Mouse (Mus musculus): ENCODE results near the gene Acot3. TPM values are rescaled to one million over a fixed set of nuclear protein-coding genes. Genes with fewer than 3 reads are reported as not detected.
"Not testable (repeated sequence)": the region's sequence is repeated elsewhere in the genome, so short reads cannot be mapped to it uniquely, and the experiment has no call there.

Gene Acot3
- total RNA-seq (2014; rRNA removed) (0.69 and 3.1 TPM in 2 replicates), polyA plus RNA-seq (2015; fragmentation: Nextera tagmentation; extraction: Ambion mirVana) (0.98 and 1.2 TPM in 2 replicates)

GRCm38 (mm10) chr12:84051937-84052474, at the start of gene Acot3:
Gene Acot3, plus strand, starts transcription at chr12:84052144.
- H3K27me3 ChIP-seq (ENCODE audit: insufficient read depth, low read length), result no peaks in the 10 kb centered on the region; the same call in 1 of the 2 replicates
- no peaks in the 10 kb centered on the region for H3K4me1 ChIP-seq (ENCODE audit: insufficient read depth)
- H3K36me3 ChIP-seq (ENCODE audit: insufficient read depth), result no peaks in the 10 kb centered on the region
- no peak for TF ChIP-seq CTCF (IDR thresholded peaks at IDR 0.05; ENCODE audit: low read depth)
- H3K4me3 ChIP-seq (ENCODE audit: low read depth, low read length), result peak within 1 kb of the TSS; percentile 41; the same call in 1 of the 2 replicates
- no peak within 1 kb of the TSS for H3K27ac ChIP-seq (ENCODE audit: low read depth, low read length)
- 0 out of 2 replicates have a peak, but pooled peaks cover 4% of the 10 kb centered on the region for H3K9me3 ChIP-seq (ENCODE audit: low read length)
- 89% methylated on average over 5 of the region's 5 CpGs for WGBS
- H3K4me2 ChIP-seq (ENCODE audit: low read depth), result peak within 1 kb of the TSS; percentile 81
- DNase-seq, result no peak
- peak within 1 kb of the TSS; percentile 47; the same call in 1 of the 2 replicates for H3K9ac ChIP-seq
- no peak for ATAC-seq

GRCm38 (mm10) chr12:84003866-84004265, 48.1 kb upstream of the Acot3 start:
- H3K36me3 ChIP-seq (ENCODE audit: insufficient read depth), result no peaks in the 10 kb centered on the region
- no peak overlapping the region for H3K4me2 ChIP-seq (ENCODE audit: low read depth)
- H3K27ac ChIP-seq (ENCODE audit: low read depth, low read length), result no peak overlapping the region
- H3K9ac ChIP-seq, result no peak overlapping the region
- 88% methylated on average over 1 of the region's 1 CpGs for WGBS
- DNase-seq (no peak), ATAC-seq (no peak)
- no peaks in the 10 kb centered on the region for H3K9me3 ChIP-seq (ENCODE audit: low read length)
- H3K4me1 ChIP-seq (ENCODE audit: insufficient read depth), result 0 out of 2 replicates have a peak, but pooled peaks cover 2% of the 10 kb centered on the region
- no peaks in the 10 kb centered on the region for H3K27me3 ChIP-seq (ENCODE audit: insufficient read depth, low read length)
- no peak for TF ChIP-seq CTCF (IDR thresholded peaks at IDR 0.05; ENCODE audit: low read depth)
- no peak overlapping the region for H3K4me3 ChIP-seq (ENCODE audit: low read depth, low read length)

DNA sequence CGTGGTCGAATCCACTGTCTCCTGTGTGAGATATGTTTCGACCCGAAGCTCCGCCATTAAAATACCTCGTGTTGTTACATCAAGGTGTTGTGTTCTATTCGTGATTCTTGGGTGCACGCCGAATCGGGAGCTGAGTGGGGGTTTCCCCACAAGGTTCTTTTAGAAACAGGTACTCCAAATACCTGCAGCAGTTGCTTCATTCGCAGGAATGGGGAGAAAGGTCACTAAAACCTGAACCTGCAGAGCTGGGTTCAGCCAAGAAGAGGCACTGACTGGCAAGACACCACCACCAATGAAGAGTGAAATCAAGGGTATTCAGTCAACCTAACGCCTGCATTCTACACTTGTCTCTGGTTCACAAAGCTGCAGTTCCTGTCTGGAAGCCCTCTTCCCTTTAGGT, 43.7 kb upstream of the Acot3 start:
- Histone ChIP-seq H3K4me3 (ENCODE audit: low read depth, low read length) (no peak overlapping the region), H3K9me3 (ENCODE audit: low read length) (no peaks in the 10 kb centered on the region), H3K36me3 (ENCODE audit: insufficient read depth) (no peaks in the 10 kb centered on the region), H3K9ac (no peak overlapping the region), H3K27me3 (ENCODE audit: insufficient read depth, low read length) (no peaks in the 10 kb centered on the region), H3K4me2 (ENCODE audit: low read depth) (no peak overlapping the region), H3K27ac (ENCODE audit: low read depth, low read length) (peak overlapping the region; percentile 66), H3K4me1 (ENCODE audit: insufficient read depth) (peaks cover 16% of the 10 kb centered on the region)
- no peak for TF ChIP-seq CTCF (IDR thresholded peaks at IDR 0.05; ENCODE audit: low read depth)
- WGBS, result 87% methylated on average over 12 of the region's 12 CpGs
- ATAC-seq (no peak), DNase-seq (no peak)

- ATAC-seq (no peak), DNase-seq (no peak)
- peak overlapping the region; percentile 66 for H3K27ac ChIP-seq (ENCODE audit: low read depth, low read length)
- H3K4me1 ChIP-seq (ENCODE audit: insufficient read depth), result peaks cover 16% of the 10 kb centered on the region
- no peaks in the 10 kb centered on the region for H3K9me3 ChIP-seq (ENCODE audit: low read length)
- no peak for TF ChIP-seq CTCF (IDR thresholded peaks at IDR 0.05; ENCODE audit: low read depth)
- 34% methylated on average over 8 of the region's 8 CpGs for WGBS
- H3K36me3 ChIP-seq (ENCODE audit: insufficient read depth), result no peaks in the 10 kb centered on the region
- peak overlapping the region; percentile 54 for H3K4me2 ChIP-seq (ENCODE audit: low read depth)
- peak overlapping the region; percentile 58; the same call in 1 of the 2 replicates for H3K9ac ChIP-seq
- no peaks in the 10 kb centered on the region for H3K27me3 ChIP-seq (ENCODE audit: insufficient read depth, low read length)
- peak overlapping the region; percentile 48 for H3K4me3 ChIP-seq (ENCODE audit: low read depth, low read length)
Measured at GRCm38 (mm10) chr12:84008729-84009128, 43.2 kb upstream of the Acot3 start.

DNA sequence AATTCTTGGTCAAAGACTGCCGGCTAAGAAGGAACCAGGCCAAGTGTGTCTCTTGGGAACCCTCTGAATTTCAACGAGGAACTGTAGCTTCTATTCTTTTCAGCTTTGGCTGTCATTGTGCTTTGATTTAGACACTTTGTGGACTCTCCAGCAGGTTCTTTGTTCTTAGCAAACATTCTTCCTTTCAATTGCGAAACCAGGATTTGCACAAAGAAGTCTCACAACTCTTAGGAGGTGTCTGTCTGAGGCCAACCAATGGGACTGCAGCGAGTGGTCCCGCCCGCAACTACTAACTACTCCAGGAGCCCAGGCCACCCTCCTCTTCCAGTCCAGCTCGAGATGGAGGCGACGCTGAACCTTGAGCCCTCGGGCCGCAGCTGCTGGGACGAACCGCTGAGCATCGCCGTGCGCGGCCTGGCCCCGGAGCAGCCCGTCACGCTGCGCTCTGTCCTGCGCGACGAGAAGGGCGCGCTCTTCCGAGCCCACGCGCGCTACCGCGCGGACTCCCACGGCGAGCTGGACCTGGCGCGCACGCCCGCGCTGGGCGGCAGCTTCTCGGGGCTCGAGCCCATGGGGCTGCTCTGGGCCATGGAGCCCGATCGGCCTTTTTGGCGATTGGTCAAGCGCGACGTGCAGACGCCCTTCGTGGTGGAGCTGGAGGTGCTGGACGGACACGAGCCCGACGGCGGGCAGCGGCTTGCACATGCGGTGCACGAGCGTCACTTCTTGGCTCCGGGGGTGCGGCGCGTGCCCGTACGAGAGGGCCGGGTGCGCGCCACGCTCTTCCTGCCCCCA, 42.6 kb upstream of the Acot3 start, which contains the start of gene Acot1:
Gene Acot1, plus strand, starts transcription at position 320 of the 795 bp plus-strand sequence.
- Histone ChIP-seq H3K9ac (peak within 1 kb of the TSS; percentile 58), H3K4me1 (ENCODE audit: insufficient read depth) (peaks cover 16% of the 10 kb centered on the region), H3K4me2 (ENCODE audit: low read depth) (peak within 1 kb of the TSS; percentile 54), H3K27ac (ENCODE audit: low read depth, low read length) (peak within 1 kb of the TSS; percentile 66), H3K4me3 (ENCODE audit: low read depth, low read length) (peak within 1 kb of the TSS; percentile 48)
- H3K9me3 ChIP-seq (ENCODE audit: low read length); H3K36me3 ChIP-seq (ENCODE audit: insufficient read depth); H3K27me3 ChIP-seq (ENCODE audit: insufficient read depth, low read length): not testable (repeated sequence)
- peak; percentile 82 for DNase-seq
- peak; percentile 94 for ATAC-seq
- under 1% methylated on average over 51 of the region's 70 CpGs for WGBS

GRCm38 (mm10) chr12:84010201-84010600, 41.7 kb upstream of the Acot3 start:
- ATAC-seq (no peak), DNase-seq (no peak)
- H3K4me3 ChIP-seq (ENCODE audit: low read depth, low read length), result peak overlapping the region; percentile 48
- 0 out of 2 replicates have a peak overlapping the region, but pooled peaks have one; percentile 58 for H3K9ac ChIP-seq
- no peaks in the 10 kb centered on the region for H3K27me3 ChIP-seq (ENCODE audit: insufficient read depth, low read length)
- no peak for TF ChIP-seq CTCF (IDR thresholded peaks at IDR 0.05; ENCODE audit: low read depth)
- peaks cover 16% of the 10 kb centered on the region for H3K4me1 ChIP-seq (ENCODE audit: insufficient read depth)
- H3K9me3 ChIP-seq (ENCODE audit: low read length), result no peaks in the 10 kb centered on the region
- peak overlapping the region; percentile 54 for H3K4me2 ChIP-seq (ENCODE audit: low read depth)
- 0 out of 2 replicates have a peak overlapping the region, but pooled peaks have one; percentile 15 for H3K27ac ChIP-seq (ENCODE audit: low read depth, low read length)
- 54% methylated on average over 3 of the region's 3 CpGs for WGBS
- no peaks in the 10 kb centered on the region for H3K36me3 ChIP-seq (ENCODE audit: insufficient read depth)
